Mouse (Mus musculus) megakaryocyte, embryonic 14.5 days (primary cell): ENCODE measurements around the gene Cebpz. TPM values are rescaled to one million over a fixed set of nuclear protein-coding genes. Genes with fewer than 3 reads are reported as not detected.

ENCODE experiments used
- H3K27me3 ChIP-seq: replicated peaks from 2 replicates; pipeline ENCODE3; 2012; ENCODE audit warnings: inconsistent platforms
- H3K36me3 ChIP-seq: replicated peaks from 2 replicates; pipeline ENCODE3; 2012; ENCODE audit warnings: low read length, inconsistent platforms, mixed read lengths
- H3K4me1 ChIP-seq: 2 replicates; pipeline ENCODE4 v1.6.1; 2012; ENCODE audit warnings: inconsistent platforms
- H3K4me3 ChIP-seq: replicated peaks from 2 replicates; pipeline ENCODE3; 2012; ENCODE audit warnings: moderate library complexity, mild to moderate bottlenecking, inconsistent platforms
- H3K9me3 ChIP-seq: 2 replicates; pipeline ENCODE4 v1.6.1; 2012; ENCODE audit warnings: inconsistent platforms
- FLI1 ChIP-seq: IDR thresholded peaks from 2 replicates; pipeline ENCODE4 v1.6.1; 2012; ENCODE audit warnings: low read length, inconsistent platforms, mixed read lengths
- GATA1 ChIP-seq: IDR thresholded peaks from 3 replicates; pipeline ENCODE4 v1.6.1; 2012; ENCODE audit warnings: mixed read lengths, low read length, inconsistent platforms, borderline replicate concordance
- polyA plus RNA-seq: library from polyadenylated mRNA; stranded (reverse); fragments of >175 nt; gene quantifications from 2 replicates; pipeline ENCODE4 v1.2.3, GENCODE M21; 2012; ENCODE audit warnings: low replicate concordance; ENCODE audit not compliant: insufficient read depth

Gene Cebpz
- 6.0 TPM in 1 of 2 replicates, not detected in the other for polyA plus RNA-seq

- peak within 1 kb of the TSS; percentile 94 for H3K4me3 ChIP-seq
- H3K9me3 ChIP-seq: no peaks in the 10 kb centered on the region
- no peaks in the 10 kb centered on the region for H3K27me3 ChIP-seq
- H3K36me3 ChIP-seq: peaks cover 49% of the 10 kb centered on the region
- H3K4me1 ChIP-seq: peaks cover 44% of the 10 kb centered on the region
- TF ChIP-seq FLI1 (peak; percentile 79), GATA1 (no peak)
These were observed at the start of gene Cebpz, which contains the start of gene Ndufaf7 for GRCm38 (mm10) chr17:78936466-78937228. Gene Cebpz (minus strand): TSS chr17:78937066. Gene Ndufaf7 (plus strand): TSS chr17:78937136.

- TF ChIP-seq GATA1: no peak
- H3K4me1 ChIP-seq: peaks cover 6% of the 10 kb centered on the region; the same call in 1 of the 2 replicates
- peaks cover 25% of the 10 kb centered on the region for H3K36me3 ChIP-seq
- H3K27me3 ChIP-seq: no peaks in the 10 kb centered on the region
- no peak overlapping the region for H3K4me3 ChIP-seq
- no peaks in the 10 kb centered on the region for H3K9me3 ChIP-seq
These were observed 46.9 kb upstream of the Cebpz start for GRCm38 (mm10) chr17:78983736-78984135.

GRCm38 (mm10) chr17:78983166-78983565 lies 46.3 kb upstream of the Cebpz start:
- no peak overlapping the region for H3K4me3 ChIP-seq
- peaks cover 6% of the 10 kb centered on the region; the same call in 1 of the 2 replicates for H3K4me1 ChIP-seq
- H3K9me3 ChIP-seq: no peaks in the 10 kb centered on the region
- no peaks in the 10 kb centered on the region for H3K27me3 ChIP-seq
- peaks cover 25% of the 10 kb centered on the region for H3K36me3 ChIP-seq
- TF ChIP-seq GATA1 (no peak), FLI1 (no peak)

- Histone ChIP-seq H3K9me3 (no peaks in the 10 kb centered on the region), H3K4me3 (no peak overlapping the region), H3K27me3 (no peaks in the 10 kb centered on the region), H3K4me1 (no peaks in the 10 kb centered on the region), H3K36me3 (peaks cover 17% of the 10 kb centered on the region)
- no peak for TF ChIP-seq GATA1
- no peak for TF ChIP-seq FLI1
These were observed 31.6 kb upstream of the Cebpz start for GRCm38 (mm10) chr17:78968500-78968899.

- Histone ChIP-seq H3K27me3 (no peaks in the 10 kb centered on the region), H3K9me3 (no peaks in the 10 kb centered on the region), H3K4me1 (no peaks in the 10 kb centered on the region), H3K36me3 (peaks cover 14% of the 10 kb centered on the region), H3K4me3 (no peak overlapping the region)
- TF ChIP-seq GATA1: no peak
- TF ChIP-seq FLI1: no peak
These were observed 29.4 kb upstream of the Cebpz start for GRCm38 (mm10) chr17:78966092-78966883.

GRCm38 (mm10) chr17:78964387-78964786 lies 27.5 kb upstream of the Cebpz start:
- Histone ChIP-seq H3K9me3 (no peaks in the 10 kb centered on the region), H3K27me3 (no peaks in the 10 kb centered on the region), H3K36me3 (peaks cover 17% of the 10 kb centered on the region), H3K4me3 (no peak overlapping the region), H3K4me1 (no peaks in the 10 kb centered on the region)
- TF ChIP-seq GATA1: no peak
- no peak for TF ChIP-seq FLI1

- TF ChIP-seq FLI1: no peak
- no peak for TF ChIP-seq GATA1
These were observed 22.6 kb upstream of the Cebpz start for GRCm38 (mm10) chr17:78959473-78959872.

GRCm38 (mm10) chr17:78953240-78953639 lies 16.4 kb upstream of the Cebpz start:
- H3K36me3 ChIP-seq: peaks cover 68% of the 10 kb centered on the region

More at GRCm38 (mm10) chr17:78959473-78959872, 22.6 kb upstream of the Cebpz start:
- H3K9me3 ChIP-seq: no peaks in the 10 kb centered on the region
- H3K4me1 ChIP-seq: no peaks in the 10 kb centered on the region
- no peaks in the 10 kb centered on the region for H3K27me3 ChIP-seq
- peaks cover 40% of the 10 kb centered on the region for H3K36me3 ChIP-seq
- no peak overlapping the region for H3K4me3 ChIP-seq

GRCm38 (mm10) chr17:78952070-78952469 lies 15.2 kb upstream of the Cebpz start:
- Histone ChIP-seq H3K4me3 (no peak overlapping the region), H3K9me3 (no peaks in the 10 kb centered on the region), H3K36me3 (peaks cover 75% of the 10 kb centered on the region), H3K4me1 (0 out of 2 replicates have a peak, but pooled peaks cover 3% of the 10 kb centered on the region), H3K27me3 (no peaks in the 10 kb centered on the region)
- no peak for TF ChIP-seq GATA1
- no peak for TF ChIP-seq FLI1

More at GRCm38 (mm10) chr17:78953240-78953639, 16.4 kb upstream of the Cebpz start:
- no peaks in the 10 kb centered on the region for H3K27me3 ChIP-seq
- TF ChIP-seq FLI1 (no peak), GATA1 (no peak)
- no peak overlapping the region for H3K4me3 ChIP-seq
- no peaks in the 10 kb centered on the region for H3K9me3 ChIP-seq
- 0 out of 2 replicates have a peak, but pooled peaks cover 3% of the 10 kb centered on the region for H3K4me1 ChIP-seq
